Mouse (Mus musculus): Measurements from ENCODE around the gene Tnfrsf1a. TPM values are rescaled to one million over a fixed set of nuclear protein-coding genes. Genes with fewer than 3 reads are reported as not detected.
A peak's percentile ranks its signal among the peaks of the same experiment; 100 is the strongest.
"Not testable (repeated sequence)": the region's sequence is repeated elsewhere in the genome, so short reads cannot be mapped to it uniquely, and the experiment has no call there.

Tnfrsf1a gene
- total RNA-seq (2021): 100 to 1,000 TPM; 168 to 190 TPM
- long read RNA-seq, experiment 1, transcript Tnfrsf1a-201 (10 exons, 2,156 nt): major isoform, 35 of 119 reads
- long read RNA-seq, experiment 1, partial matches to known transcripts: 48 of 119 reads
- long read RNA-seq, experiment 1, other reads (novel, unspliced or antisense): 33 of 119 reads
- long read RNA-seq, experiment 2, transcript Tnfrsf1a-201 (10 exons, 2,156 nt): major isoform, 40 of 54 reads
- long read RNA-seq, experiment 2, partial matches to known transcripts: 6 of 54 reads
- long read RNA-seq, experiment 2, other reads (novel, unspliced or antisense): 8 of 54 reads

DNA sequence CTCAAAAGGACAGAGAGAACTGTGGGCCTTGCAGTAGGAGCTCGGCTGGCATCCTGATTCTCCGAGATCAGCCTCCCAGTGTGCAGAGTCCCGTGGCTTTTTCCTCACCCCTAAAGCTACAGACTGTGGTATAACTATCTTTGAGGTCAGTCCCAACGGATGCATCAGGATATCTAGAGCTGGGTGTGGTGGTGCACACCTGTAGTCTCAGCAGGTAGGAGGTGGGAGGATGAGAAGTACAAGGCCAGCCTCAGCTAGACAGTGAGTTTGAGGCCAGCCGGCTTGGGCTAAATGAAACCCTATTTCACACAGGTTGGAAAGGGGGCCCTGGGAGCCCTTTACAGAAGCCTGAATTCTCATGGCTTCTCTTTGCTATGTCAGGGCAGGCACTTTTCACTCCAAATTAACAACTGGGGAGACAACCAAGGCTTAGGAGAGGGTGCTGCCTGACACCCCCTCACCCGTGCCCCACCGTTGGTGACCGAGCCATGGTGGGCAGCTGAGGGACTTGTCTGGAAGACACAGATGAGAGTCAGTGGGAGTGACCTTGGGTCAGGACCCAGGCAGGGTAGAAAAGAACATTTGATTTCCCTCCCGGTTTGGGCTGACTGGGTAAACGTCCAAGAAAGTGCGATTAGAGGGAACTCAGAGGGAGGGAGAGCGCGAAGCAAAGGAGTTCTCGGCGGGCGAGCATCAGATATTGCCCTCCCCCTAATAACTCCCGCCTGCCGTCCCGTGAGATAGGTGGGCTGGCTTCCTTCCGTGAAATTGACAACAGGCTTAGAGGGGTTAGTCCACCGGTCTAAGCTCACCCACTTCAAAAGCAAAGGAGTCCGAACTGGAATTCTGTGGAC lies at the start of gene Tnfrsf1a:
TSS of gene Tnfrsf1a (plus strand) at position 642 of the 854 bp plus-strand sequence.
- DNase-seq: no peak

DNA sequence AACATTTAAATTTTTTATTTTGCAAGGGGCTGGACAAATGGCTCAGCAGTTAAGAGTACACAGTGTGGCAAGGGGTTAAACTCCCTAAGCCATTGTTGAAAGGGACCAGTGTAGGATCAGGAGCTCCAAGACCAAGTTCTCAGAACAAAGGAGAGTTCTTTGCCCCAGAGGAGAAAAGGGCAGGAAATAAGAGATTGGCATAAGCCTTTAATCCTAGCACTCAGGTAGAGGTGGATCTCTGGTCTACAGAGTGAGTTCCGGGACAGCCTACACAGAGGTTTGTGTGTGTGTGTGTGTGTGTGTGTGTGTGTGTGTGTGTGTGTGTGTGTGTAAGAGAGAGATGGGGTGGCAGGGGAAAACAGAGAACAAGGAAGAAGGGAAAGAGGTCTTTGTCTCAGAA lies 48.2 kb upstream of the Tnfrsf1a start:
- no peak for DNase-seq

DNA sequence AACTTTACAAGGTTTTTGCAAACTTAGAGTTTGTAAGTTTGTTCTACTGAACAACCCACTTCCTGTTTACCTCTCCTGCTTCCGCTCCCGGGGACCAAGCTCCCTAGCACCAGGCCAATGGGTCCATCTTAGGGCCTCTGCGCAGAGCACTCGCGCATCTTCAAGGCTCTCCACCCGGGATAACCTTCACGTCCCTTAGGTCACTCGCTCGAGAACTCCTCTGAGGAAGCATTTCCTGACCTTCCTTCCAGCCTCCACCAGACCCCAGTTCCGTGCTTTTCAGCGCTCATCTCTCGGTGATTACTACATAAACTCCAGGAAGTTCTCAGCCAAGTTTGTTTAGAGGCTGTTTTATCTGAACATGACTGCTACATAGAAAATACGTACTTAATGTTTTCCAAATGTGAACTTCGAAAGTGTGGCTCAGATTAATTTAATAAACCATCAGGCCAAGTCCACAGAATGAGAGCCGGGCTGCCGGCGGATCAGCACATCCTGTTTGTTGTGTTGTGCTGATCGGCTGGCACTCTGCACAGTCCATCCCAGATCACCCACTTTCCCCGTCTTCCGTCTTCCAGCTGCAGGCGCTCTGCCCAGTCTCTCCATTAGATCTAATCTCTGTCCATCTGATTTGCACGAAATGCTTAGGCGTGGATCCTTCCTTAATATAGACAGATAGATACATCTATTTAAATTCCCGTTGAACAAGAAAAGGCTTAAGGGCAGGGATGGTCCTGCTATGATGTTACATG lies 46.8 kb upstream of the Tnfrsf1a start:
- no peak for DNase-seq

DNA sequence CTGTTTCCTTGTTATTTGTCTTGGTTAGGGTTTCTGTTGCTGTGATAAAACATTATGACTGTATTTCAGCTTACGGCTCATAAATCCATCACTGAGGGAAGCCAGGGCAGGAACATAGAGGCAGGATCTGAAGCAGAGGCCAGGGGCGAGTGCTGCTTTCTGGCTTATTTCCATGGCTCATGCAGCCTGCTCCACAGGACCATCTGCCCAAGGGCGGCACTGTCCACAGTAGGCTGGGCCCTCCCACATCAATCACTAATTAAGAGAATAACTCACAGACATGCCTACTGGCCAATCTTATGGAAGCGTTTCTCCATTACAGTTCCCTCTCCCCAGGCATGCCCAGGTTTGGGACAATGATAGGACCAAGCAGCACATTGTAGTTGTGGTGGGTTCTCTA lies 45.9 kb upstream of the Tnfrsf1a start:
- no peak for DNase-seq

DNA sequence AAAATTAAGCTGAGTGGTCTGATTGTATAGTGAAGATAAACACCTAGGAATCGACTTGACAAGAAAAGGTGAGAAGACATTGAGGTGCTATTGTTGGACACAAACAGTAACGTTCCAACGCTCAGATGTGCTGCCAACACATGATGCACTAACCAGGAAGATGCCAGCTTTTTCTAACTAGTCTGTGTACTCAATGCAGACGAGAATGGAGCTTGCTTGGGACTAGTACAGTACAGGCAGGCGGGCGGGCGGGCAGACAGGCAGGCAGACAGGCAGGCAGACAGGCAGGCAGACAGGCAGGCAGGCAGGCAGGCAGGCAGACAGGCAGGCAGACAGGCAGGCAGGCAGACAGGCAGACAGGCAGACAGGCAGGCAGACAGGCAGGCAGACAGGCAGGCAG lies 44.8 kb upstream of the Tnfrsf1a start:
- DNase-seq: not testable (repeated sequence)

DNA sequence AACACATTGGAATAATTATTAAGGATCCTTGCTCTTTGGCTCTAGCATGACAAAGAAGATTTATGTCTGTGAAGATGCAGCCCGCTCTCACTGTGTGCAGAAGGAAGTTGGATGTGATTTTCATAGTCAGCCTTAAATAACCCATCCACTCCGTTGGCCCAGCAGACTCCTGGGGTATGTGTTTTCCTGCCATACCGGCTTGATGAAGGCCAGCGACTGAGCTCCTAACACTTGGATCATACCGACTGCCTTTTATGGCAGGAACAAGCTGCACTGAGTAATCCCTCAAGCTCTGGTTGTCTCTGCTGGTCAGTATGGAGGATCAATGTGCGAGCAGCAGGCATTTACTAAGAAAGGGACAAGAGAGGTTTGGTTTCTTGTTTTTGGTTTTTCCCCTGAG lies 43.7 kb upstream of the Tnfrsf1a start:
- no peak for DNase-seq

DNA sequence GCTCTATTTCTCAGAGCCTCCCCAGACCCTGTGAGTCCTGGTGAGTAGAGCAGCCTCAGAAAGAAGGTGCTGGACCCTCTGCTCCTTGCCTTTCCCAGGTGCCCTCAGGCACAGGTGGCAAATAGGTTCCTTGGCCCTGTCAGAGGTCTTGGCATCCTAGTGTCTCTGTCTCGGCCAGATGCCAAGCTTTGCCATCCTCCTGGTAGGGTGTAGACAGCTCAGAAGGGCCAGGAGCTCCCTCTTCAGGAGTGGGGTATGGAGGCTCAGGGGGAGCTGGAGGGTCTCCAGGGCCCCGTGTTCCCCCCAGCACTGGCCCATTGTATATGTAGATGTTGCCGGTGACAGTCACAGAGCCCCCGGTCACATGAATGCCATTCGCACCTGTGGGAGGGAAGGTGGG lies 42.1 kb upstream of the Tnfrsf1a start:
- DNase-seq: no peak

DNA sequence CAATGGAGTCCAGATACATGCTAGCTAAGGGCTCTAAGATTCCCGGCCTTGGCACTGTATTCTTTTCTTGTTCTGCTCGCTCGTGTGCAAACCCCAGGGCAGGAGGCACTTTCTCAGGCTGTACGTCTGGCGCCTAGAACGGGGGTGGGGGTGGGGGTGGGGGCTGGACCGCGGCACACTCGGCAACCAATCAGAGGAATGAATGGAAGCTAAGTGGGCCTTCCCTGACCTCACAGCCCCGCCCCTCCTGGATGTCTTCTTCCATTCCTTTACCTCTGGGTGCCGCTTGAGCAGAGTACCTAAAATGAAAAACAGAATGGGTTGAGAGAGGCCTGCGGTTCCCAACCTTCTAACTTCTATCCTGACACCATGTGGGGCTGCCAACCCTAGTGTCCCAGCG lies 40.2 kb upstream of the Tnfrsf1a start:
- DNase-seq: no peak

DNA sequence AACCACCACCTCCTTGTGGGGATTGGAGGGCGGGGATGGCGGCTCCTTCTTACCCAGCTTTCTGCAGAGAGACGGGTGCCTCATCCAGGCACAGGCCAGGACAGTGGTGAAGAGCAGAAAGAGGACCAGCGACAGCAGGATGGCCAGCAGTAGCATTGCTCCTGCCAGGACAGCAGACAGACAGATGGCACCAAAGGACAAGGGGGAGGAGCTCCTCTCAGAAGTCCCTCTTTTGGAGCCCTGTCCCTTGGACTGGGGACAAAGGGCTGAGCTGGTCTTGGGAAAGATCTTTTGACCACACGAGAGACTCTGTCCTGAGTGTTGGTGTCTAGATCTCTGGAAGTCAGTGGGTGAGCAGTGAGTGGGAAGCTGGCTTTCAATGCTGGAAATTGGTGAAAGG lies 39.8 kb upstream of the Tnfrsf1a start:
- DNase-seq: no peak

DNA sequence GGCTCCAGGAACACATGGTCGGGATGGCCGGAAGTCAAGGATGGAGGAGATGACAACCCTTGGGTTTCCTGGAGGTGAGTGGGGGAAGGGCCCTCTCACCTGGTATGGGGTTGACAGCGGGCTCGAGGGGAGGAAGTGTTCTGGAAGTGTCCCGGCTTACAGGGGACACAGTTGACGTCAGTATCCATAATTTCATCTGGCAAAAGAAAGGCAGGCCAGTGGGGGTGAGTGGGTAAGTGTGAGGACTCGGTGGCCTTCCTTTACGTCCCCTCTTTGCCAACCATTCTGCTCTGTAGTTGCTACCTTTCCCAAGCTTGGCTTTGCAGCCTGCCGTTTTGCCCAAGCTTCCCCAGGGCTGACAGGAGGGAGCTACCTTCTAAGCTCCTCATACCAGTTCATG lies 37.0 kb upstream of the Tnfrsf1a start:
- no peak for DNase-seq

DNA sequence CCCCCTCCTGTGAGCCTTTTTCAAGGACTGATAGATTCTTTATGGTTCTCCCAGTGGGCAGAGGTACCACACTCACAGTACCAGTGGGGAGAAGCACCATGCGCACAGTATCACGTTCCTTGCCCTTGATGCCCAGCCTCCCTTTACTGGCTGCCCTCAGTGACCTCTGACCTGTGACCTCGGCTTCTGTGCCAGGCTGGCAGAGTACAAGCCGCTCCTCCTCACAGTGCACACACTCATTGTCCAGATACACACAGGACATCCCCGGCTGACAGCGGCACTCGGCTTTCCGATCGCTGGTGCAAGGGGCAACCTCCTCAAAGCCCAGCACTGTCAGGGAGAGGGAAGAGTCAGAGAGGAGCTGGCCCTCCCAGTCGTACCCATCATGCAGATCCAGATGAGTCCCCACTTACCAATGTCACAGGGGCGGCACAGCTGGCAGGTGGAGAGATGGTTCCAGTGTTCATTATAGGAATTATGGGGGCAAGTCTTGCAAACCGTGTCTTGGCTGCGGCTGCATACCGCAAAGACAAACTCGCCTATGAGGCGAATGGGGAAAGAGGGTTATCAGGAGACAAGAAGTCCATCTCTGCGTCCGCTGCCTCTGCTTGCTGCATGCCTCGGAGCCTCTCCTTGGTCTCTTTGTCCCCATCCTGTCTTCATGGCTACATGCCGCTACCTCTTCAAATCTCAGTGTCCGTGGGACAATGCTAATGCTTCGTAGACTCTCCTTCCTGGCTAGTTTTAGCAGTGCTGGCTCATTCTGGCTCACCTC lies 36.4 kb upstream of the Tnfrsf1a start:
- DNase-seq: peak; percentile 50

DNA sequence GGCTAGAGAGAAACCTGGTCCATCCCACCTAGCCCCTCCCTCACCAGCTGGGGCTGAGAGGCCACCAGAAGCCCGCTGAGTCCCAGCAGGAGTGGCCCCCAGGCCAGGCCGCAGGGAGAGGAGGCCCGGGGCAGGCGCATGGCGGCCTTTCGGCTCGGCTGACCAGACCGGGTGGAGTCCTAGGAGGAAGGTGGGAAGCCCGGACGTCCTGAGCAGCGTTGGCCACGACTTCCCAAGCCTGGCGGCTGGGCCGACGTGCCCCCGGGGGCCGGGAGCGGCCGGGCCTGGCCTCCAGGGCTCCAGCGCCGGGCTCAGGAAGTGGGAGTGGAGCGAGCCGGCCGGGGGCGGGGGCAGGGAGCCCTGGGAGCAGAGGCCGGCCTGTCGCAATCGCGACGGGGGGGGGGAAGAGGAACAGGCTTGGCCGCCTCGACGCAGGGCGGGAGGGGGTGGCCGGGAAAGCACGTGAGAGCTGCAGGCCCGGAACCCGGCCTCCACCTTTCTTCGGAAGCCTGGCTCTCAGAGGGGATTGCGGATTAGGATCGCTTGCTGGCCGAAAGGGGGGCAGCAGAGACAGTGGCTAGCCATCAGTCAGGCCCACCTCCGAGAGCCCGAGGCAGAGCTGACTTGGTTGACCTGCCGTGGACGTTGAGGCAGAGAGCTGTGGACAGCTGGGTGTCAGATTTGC lies 35.5 kb upstream of the Tnfrsf1a start, which contains the start of gene Ltbr:
TSS of gene Ltbr (minus strand) at position 340 of the 685 bp plus-strand sequence.
- DNase-seq: peak; percentile 96

DNA sequence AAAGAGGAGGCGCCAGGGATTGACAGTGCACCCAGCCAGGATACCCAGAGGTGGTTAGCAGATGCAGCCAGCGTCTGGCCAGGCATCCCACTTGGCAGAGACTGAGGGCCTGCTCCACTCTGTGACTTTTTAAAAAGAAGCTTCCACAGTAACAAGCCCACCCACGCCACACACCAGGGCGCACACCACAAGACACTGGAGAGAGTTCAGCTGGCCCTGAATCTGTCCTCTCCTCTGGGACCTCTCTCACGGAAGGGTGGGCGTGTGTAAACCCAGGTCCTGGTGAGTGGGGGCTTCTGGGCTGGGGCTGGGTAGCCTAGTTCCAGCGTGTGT lies 35.0 kb upstream of the Tnfrsf1a start:
- no peak for DNase-seq

DNA sequence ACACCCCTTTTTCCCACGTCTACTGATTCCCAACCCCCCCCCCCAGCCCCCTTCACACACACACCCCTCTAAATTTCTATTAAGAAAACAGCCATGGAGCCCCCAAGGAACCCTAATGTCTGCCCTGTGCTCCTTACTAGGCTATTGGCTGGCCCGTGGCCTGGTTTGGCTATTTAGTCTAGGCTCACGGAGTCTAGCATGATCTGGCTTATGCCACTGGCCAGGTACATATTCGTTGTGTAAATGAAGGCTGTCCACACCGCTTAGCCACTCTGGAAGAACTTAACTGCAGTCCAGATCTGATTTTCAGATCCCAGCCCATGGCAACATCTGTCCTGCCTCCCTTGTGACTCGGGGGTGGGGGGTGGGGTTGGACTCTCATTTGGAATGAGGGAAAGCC lies 34.4 kb upstream of the Tnfrsf1a start:
- DNase-seq: no peak

DNA sequence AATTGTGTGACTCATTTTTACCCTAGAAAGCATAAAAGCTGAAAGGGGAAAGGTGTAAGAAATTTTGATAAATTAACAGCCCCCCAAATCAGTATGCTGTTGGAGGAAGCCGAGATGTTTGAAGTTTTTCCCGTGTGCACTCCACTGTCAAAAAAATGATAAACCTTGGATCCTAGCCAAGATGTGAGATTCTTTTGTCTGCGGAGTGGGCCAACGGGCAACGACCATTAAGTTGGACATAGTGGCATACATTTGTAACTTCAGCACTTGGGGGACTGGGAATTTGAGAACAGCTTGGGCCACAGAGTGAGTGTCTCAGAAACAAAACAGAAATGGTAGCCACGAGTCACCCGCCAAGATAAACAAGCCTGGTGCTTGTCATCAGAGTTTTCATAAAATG lies 32.1 kb upstream of the Tnfrsf1a start:
- peak; percentile 1 for DNase-seq

DNA sequence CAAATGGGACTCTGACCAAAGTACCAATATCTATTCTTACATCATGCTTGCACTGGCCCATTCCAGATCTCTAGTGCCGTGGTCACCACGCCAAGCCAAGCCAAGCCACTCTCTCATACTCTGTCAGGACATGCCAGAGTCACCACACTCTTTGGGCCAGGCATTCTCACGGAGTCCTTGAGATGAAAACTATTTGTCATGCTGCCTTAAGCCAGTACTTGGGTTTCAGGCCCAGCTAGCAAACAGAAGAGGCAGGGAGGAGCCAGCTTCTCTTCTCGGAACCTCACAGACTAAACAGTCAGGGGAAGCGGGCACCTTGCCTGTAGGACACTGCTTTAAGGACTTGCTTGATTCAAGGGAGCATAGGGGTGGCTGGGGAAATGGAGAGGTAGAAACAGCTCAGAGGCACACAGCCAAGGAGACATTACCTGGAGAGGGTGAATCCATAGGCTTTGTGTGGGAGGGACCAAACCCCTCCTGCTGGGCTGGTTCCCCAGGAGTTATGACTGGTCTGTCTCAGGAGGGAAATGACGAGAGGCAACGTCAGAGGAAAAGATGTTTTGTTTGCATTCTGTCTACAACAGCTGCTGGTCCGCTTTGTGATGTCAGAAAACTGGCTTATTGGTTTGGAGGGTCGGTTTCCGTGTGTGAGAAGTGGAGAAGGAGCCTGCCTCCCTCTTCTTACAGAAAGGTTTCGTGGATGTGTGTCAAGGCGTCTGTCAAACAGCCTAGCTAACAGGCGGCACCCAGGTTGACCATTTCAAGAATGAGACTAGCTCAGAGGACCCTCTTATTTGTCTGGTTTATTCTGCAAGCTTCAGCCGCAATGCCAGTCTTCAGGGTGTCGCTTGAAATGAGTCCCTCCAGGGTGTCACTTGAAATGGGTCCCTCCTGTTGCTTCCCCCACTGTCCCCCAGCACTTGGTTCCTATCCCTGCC lies 29.9 kb upstream of the Tnfrsf1a start:
- peak; percentile 53 for DNase-seq

DNA sequence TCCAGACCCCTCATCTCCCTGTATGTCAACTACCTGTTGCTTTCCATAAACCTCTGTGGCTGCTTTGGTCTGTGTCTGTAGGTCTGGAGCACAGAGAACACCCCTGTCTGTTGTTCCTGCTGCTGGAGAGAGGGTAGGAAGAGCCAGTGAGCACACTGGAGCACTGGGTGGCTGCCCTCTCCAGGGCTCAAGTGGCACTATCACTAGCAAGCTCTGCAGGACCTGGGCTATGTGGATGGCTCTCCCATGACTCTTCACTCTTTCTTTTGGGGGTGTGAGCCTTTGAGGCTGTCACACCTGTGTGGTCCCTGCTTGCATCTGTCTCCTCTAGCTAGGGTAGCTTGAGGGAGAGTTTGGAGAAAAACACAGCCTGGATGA lies 29.3 kb upstream of the Tnfrsf1a start:
- DNase-seq: no peak

DNA sequence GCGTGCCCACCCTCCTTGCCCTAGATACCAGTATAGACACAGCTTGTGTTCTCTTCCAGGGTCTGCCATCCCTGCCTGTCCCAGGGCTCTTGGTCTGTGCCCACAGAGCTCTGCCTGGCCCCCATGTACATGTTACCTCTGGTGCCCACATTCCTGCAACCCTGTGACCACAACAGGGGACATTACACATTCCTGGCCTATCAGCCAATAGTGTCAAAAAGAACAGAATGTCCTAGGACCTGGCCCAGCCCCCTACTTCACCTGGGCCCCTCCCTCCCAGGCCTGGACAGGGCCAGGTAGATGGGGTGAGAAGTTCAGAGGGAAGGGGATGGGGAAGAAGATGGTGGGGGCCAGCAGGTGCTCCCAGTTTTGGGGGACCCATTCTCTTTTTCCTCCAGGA lies 28.8 kb upstream of the Tnfrsf1a start, which contains the start of gene Scnn1a:
TSS of gene Scnn1a (plus strand) at position 337 of the 400 bp plus-strand sequence.
- no peak for DNase-seq

DNA sequence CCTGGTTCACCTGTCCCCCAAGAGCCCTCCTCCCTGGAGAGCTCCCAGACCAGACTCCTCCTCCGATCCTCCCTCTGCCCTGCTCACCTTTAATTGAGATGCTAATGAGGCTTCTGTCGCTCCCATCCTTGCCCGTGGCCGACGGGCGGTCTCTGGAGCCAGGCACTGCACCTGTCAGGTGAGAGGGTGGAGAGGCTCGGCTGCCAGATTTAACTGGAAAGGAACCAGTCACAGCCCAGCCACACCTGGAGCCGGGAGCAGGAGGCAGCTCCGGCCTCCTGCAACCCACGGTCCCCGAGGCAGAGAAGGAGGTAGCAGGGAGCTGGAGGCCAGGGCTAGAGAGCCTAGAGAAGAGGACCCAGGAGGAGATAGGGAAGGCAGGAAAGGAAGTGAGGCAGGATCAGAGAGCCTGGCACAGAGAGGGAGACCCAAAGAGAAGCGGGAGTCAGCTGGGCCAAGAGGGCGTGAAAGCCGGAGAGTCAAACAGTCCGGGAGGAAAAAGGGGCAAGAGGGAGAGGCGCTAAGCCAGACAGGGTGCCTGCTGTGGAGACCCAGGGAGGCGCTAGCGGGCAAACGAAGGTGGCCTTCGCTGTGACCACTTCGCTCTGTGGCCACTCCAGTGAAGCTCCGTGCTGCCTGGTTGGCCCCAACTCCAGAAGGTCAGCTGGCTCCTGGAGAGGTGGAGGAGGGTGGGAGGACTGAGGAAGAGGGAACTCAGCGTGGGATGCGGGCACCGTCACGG lies 27.9 kb upstream of the Tnfrsf1a start:
- DNase-seq: no peak

DNA sequence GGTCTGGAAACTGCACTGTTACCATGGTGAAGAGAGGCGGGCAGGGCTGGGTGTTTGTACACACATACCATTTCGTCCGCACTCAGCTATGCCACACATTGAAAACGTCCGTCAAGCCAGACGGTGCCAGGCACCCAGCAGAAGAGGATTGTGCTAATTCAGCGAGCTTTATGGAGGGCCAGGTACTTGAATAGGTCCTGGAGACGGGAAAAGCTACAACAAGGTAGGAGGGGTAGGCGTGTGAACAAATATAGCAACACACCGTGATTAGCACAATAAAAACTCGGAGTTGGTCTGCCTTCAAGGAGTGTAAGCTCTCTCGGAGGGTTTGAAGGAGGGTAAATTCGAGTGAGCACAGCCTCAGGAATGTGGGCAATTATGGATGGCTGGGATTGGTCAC lies 26.4 kb upstream of the Tnfrsf1a start:
- no peak for DNase-seq
